Mouse (Mus musculus) urinary bladder, postnatal 25 days (tissue): ENCODE results near the gene Slc12a5.

Experiments
- DNase-seq: peaks from one replicate; pipeline ENCODE4 v3.0.0; 2022; ENCODE audit warnings: low spot score

Slc12a5 gene

DNA sequence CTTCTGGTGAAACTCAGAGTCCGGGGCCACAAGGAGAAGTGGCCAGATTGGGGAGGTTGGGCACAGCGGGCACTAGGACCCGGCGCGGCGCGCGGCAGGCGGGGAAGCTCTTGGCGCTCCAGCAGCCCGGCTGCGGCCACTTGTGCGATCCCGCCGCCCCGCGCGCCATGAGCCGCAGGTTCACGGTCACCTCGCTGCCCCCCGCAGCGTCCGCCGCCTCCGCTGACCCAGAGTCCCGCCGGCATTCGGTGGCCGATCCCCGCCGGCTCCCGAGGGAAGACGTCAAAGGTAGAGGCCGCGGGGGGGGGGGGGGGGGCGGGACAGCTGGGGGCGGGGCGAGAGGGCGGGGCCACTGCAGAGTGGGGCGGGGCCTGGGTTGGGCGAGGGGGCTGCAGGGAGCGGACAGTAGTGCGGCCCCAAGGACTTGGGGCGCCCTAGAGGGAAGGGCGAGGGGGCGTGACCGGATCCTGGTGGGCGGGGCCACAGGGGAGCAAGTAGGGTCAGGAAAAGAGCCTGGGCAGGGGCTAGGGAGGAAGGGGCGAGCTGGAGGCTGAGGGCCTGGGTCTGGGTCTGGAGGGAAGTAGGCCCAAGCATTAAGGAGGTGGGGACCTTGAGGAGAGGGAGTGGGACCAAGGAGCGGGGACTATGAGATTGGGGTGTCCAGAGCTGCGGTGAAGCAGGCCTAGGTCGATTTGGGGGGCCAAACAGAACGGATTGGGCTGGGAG is at the start of gene Slc12a5:
TSS of gene Slc12a5 (plus strand) at position 87 of the 726 bp plus-strand sequence.
- peak; percentile 50 for DNase-seq

GRCm38 (mm10) chr2:164911086-164912048 is 49.2 kb upstream of the Slc12a5 start, which contains the start of gene Zfp335:
TSS of gene Zfp335 (minus strand) at chr2:164911757.
- peak; percentile 91 for DNase-seq

DNA sequence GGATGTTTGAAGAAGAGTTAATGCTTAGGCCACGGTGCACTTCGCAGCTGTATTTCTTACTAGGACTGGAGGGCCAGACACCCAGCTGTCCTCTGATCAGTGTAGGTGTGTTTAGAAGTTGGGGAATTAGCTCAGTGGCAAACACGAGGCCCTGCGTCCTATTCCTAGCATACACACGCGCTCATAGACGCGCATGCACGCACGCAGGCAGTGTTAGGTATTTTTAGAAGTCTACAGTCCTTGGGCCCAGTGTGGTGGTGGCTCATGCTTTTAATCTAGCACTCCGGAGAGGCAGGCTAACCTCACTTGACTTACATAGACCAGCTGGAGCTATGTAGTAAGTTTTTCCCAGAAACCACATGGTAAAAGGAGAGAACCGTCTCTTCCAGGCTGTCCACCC is 48.5 kb upstream of the Slc12a5 start:
- peak; percentile 21 for DNase-seq

DNA sequence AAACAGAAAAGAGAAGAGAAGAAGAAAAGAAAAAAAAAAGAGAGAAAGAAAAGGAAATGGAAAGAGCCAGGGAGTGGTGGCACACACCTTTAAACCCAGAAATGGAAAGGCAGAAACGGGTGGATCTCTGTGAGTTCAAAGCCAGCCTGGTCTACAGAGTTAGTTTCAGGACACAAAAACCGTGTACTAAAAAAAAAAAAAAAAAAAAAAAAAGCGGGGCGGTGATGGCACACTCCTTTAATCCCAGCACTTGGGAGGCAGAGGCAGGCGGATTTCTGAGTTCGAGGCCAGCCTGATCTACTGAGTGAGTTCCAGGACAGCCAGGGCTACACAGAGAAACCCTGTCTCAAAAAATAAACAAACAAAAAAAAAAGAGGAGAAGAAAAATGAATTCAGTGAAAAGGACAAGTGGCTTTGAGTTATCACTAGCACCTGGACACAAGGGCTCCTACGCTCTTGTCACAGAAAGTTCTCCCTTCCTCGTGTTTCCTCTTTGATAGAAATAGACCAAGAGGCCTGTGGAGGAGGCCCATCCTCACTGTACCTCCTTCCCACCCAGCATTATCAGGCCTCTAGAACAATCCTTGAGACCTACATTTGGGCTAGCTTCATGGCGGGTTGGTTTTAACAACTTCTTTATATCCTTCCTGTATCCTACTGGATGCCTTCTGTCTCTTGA is 47.7 kb upstream of the Slc12a5 start:
- no peak for DNase-seq

DNA sequence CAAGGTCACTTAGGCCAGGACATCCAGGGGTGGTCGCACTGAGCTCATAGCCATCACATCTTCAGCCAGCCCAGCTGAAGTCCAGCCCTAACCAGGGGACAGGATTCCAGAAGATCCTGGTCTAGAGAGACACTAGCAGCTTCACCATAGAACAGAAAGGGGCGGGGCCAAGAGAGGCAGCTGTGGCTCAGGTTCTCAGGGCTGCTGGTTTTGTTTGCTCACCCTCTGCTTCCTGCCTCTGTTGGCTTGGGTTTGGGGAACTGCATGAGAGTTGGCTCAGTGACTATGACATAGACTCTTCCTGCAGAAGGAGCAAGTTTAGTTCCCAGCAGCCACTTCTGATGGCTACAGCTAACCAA is 47.2 kb upstream of the Slc12a5 start:
- DNase-seq = no peak

GRCm38 (mm10) chr2:164916820-164917219 is 43.8 kb upstream of the Slc12a5 start:
- no peak for DNase-seq

GRCm38 (mm10) chr2:164917371-164917770 is 43.2 kb upstream of the Slc12a5 start:
- no peak for DNase-seq

DNA sequence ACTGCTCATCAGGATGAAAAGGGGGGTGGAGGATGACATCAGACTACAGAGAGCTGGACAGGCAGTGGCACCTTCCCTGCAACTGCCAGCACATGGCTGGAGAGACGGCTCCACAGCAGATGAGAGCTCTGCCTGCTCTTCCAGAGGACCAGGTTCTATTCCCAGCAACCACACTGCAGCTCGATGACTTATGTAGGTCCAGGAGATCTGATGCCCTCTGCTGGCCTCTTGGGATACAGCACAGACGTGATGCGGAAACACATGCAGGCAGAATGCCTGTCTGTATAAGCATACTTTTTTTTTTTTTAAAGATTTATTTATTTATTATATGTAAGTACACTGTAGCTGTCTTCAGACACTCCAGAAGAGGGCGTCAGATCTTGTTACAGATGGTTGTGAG is 42.3 kb upstream of the Slc12a5 start:
- DNase-seq = no peak

- DNase-seq = no peak
These were observed 38.6 kb upstream of the Slc12a5 start for GRCm38 (mm10) chr2:164921984-164922383.

DNA sequence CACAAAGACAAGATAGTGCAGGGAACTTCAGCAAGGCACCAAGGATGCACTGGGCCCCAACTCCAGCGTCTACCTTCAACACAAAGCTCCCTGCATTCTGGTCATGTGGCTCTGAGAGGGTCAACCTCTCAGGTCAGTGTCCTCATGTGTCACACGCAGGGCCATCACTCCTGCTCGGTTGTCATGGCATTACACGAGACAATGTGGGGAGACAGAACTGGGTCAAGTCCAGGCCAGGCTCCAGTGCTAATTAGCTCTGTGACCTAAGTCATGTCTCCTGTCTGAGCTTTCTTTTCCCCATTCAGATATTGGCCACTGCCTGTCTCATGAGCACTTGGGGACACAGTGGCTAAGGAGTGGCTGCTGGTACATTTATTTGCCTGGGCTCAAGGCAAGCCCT is 37.3 kb upstream of the Slc12a5 start:
- no peak for DNase-seq

GRCm38 (mm10) chr2:164924100-164924857 is 36.3 kb upstream of the Slc12a5 start:
- peak; percentile 80 for DNase-seq

DNA sequence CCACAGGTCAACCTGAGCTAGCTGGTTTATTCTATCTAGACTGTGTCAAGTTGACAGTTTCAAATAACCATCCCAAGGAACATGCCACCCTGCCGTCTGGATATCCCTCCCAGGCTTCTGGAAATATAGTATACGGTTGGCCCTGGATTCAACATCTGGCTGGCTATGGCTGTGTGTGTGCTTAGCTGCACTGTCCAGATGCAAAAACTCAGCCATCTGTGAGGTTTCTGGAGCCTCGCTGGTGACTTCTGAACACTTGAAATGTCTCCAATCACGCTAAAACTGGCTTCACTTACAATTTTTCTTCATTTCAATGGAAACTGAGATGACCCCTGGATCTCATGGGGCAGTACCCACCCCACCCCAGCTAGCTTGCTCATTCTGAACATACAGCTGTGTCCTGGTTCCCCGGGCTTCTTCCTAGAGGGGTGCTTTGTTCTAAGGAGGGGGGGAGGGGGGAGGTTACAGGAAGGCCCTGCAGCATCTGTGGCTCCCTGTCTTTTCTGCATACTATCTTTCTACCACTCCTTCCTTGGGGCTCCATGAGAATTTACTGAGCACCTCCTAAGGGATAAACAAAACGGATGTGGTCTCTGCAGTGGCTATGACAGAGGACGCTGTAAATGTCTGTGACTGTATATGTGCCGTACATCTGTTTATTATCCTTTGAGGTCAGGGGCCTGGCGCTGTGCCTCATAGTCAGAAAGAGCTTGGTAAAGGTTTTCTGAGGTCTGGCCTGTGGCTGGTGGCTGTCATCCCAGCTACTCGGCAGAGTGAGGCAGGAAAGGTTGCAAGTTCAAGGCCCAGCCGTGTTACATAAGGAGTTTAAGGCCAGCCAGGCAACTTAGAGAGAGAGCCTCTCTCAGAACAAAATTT is 29.7 kb upstream of the Slc12a5 start:
- DNase-seq = no peak

- DNase-seq = no peak
These were observed 27.1 kb upstream of the Slc12a5 start for GRCm38 (mm10) chr2:164933534-164933933.

DNA sequence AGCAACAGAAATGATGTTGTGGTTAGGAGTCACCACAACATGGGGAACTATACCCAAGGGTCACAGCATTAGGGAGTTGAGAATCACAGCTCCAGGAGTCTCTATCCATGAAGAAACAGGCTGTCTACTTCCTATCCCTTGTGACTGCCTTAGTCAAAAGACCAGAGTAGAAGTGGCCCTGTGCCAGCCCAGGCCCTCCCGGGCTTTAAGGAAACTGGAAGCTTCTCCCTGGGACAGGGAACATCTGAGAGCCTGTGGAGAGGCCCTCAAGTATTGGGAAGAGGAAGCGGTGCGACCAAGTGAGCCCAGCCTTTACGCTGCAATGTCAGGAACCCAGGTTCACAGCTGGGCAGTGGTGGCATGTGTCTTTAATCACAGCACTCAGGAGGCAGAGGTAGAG is 24.6 kb upstream of the Slc12a5 start:
- no peak for DNase-seq

- DNase-seq = no peak
These were observed 22.2 kb upstream of the Slc12a5 start for GRCm38 (mm10) chr2:164938146-164939091.

DNA sequence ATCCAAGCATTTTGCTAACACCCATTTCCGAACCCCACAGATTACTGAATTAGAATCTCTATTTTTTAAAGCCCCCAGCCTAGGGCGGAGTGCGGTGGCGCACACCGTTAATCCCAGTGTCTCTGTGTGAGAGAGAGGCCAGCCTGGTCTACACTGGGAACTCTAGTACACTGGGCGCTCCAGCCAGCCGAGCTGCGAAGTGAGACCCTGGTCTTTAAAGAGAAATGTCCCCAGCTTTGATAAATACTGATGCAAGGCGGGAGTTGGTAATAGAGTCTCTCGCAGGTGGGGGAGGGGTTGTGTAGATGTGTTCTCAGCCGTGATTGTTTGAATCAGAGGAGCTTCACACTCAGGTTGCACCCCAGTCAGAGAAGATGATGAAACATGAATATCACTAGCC is 21.5 kb upstream of the Slc12a5 start:
- DNase-seq = no peak

DNA sequence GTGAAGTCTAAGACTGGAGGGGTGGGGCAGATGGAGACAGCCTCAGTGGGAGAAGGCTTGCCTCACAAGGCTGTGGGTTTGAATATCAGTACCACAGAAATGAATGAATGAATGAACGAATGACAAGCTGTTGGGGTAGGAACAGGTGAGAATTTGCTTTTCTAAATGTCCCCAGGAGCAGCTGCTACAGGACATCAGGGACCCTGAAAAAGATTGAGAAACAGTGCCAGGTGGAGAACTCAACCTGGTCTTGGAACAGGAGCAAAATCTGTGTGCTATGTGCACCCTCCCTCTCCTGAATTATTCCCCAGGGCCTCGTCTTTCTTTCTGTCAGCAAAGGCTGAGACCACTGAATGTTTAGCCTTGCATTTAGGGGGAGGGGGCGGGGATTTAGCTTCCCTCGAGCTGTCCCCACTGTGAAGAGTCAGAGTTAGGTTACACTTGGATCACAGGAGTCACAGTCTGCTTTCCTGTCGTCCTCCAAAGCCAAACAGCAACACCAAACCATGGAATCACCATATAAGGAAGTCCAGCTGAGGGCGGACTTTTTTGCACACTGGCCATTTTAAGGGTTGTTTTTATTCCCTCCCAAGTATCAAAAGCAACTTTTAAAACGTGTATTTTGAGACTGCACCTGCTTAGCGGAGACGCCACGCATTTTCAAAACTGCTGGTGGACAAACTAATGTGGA is 20.3 kb upstream of the Slc12a5 start, which contains the start of gene Mmp9:
TSS of gene Mmp9 (plus strand) at position 641 of the 691 bp plus-strand sequence.
- no peak for DNase-seq

- no peak for DNase-seq
These were observed 17.8 kb upstream of the Slc12a5 start for GRCm38 (mm10) chr2:164942692-164943290.
